Mouse (Mus musculus) heart, postnatal 10 days (tissue): Measurements from ENCODE around the gene Ldlr. TPM values are rescaled to one million over a fixed set of nuclear protein-coding genes. Genes with fewer than 3 reads are reported as not detected.
"Not testable (repeated sequence)": the region's sequence is repeated elsewhere in the genome, so short reads cannot be mapped to it uniquely, and the experiment has no call there.

Experiments
- DNase-seq, 2 experiments: peaks; one replicate each; pipeline ENCODE4 v3.0.0; 2021
- intact Hi-C: fragments of 180-260 bp; cut with DNase I; formaldehyde crosslinking; loops from one replicate; pipeline ENCODE4 v1.15.1; 2025
- total RNA-seq, 2 experiments: library from RNA; stranded (reverse); gene quantifications; 2 replicates each; pipeline ENCODE4 v1.2.3; 2021

Ldlr gene
- total RNA-seq, 2 experiments from 2014 or later, result 8.5 to 10.7 TPM

DNA sequence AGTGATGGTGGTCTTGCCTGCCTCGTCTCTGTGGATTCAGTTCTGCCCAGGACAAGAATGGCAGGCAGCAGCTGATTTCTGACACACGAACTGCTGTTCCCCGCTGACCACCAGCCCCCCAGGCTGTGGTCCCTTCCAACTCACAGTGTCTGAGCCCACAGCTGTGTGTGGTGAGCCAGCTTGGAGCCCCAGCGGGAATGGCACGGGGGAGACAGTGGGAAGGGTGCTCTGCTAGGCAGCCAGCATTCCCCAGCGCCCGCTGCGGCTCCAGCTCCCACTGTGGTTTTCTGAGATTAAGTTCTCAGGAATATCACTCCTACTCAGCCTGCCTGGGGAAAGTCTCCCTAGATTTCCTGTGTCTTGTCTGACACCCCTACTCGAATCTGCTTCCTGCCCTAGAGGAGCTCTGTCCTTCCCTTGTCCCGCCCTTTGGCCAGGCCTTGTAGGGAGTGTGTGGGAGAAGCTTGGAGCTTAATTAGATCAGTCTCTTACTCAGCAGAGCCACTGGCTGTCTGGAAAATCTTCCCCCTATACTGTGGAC is 29.0 kb downstream of the Ldlr start:
- intact Hi-C loops, result loop anchor here (1.0 kb wide), 1 partner anchor 51 kb away; no protein-coding TSS in a partner anchor
- DNase-seq, result peak; percentile 82

DNA sequence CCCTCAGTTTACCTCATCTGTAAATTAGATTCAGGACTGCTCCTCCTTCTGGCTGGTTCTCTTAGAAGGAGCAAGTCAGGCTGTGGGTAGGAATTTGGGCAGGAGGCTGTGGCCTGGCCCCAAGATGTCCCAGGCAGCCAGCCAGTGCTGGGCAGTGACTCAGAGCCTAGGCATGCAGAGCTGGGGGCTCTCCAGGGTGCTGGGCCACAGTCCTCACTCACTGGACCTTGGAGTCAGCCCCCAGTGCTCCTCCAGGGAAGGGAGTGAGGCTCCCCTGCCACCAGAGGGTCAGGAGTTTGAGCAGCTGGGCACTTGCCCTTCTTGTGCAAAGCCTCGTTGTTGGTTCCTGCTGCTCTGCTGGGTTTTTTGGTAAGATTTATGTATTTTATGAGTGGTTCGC is 30.7 kb downstream of the Ldlr start:
- intact Hi-C loops, result no loop called here
- DNase-seq, result peak; percentile 90 to 93

DNA sequence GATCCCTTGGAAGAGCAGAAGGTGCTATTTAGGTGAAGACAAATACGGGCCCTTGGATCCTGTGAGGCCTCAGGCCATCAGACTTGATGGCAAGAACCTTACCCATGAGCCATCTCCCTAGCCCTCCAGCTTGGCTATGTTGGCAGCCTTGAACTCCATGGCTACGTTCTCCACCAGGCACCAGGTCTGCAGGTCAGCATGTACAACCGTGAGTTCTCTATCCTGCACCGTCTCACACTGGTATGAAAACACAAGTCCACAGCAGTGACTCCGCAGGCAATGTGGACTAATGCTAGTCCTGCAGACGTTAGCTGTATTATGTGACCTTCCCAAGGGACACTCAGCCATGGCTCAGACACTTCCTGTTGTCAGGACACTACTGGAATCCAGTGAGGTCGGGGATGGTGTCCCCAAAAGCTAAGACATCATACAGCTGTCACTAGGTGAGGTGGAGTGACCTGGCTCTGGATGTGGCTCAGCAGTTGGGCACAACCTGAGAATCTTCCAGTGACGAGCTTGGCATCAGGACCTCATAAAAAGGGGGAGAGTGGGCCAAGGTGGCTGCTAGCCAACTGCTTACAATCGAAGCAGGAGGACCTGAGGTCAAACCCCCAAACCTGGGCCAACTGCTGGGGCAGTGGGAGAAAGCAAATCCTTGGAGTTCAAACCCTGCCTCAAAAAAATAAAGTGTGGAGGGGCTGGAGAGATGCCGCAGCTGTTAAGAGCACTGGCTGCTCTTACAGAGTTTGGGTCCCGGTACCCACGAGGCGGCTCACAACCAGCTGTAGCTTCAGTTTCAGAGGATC is 31.4 kb downstream of the Ldlr start:
- DNase-seq, result peak; percentile 45 to 58
- intact Hi-C loops, result no loop called here

DNA sequence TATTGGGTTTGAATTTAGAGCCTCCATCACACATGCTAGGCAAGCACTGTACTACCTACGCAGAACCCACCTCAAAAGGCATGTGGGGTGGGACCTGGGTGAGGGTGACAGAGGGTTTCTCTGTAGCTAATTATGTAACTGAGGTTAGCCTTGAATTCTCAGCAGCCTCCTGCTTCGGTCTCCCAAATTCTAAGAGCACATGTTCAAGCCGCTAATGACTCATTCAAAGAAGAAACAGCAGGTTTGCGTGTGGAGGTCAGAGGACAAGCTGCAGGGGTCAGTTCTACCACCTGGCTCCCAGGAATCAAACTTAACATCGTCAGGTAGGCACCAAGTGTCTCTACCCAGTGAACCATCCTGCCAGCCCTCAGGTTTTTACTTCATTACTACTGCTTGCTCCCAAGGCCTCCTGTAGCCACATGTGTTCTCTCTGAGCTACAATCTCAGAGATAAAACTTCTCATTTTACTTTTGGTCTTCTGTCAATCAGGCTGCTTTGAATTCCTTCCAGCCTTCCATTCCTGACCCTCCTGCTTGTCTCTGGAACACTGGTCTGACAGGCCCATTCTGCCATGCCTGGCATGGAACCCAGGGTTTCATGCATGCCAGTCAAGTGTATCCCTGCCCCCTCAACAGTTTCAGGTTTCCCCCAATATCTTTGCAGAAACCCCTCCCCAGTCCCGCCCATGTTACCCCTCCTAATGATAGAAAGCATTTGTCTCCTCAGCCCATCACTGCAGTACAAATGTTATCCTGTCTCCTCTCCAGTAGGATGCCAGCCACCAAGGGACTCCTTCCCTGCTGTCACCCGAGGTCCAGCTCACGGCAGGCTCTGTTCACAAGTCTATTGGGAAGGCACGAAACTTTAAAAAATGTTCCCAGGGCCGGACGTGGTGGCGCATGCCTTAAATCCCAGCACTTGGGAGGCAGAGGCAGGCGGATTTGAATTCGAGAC is 35.6 kb downstream of the Ldlr start:
- no peak for DNase-seq
- intact Hi-C loops, result no loop called here

DNA sequence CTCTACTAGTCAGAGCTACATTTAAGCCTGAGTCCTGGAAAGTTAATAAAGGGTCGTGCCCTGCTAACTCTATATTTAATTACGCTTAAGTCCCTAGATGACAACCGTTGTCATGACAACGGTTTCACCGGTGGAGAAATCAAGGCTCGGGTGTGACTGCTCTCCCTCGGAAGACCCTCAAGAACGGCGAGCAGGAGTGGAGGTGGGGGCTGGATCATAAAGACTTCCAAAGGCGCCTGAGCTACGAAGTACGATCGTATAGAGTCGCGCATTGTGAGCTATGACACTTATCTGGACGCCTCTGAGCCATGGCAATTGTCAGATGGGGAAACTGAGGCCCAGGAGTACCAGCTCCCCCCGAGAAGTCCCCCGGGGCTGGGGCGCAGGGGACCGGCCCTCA is 36.4 kb downstream of the Ldlr start:
- no peak for DNase-seq
- intact Hi-C loops, result no loop called here

DNA sequence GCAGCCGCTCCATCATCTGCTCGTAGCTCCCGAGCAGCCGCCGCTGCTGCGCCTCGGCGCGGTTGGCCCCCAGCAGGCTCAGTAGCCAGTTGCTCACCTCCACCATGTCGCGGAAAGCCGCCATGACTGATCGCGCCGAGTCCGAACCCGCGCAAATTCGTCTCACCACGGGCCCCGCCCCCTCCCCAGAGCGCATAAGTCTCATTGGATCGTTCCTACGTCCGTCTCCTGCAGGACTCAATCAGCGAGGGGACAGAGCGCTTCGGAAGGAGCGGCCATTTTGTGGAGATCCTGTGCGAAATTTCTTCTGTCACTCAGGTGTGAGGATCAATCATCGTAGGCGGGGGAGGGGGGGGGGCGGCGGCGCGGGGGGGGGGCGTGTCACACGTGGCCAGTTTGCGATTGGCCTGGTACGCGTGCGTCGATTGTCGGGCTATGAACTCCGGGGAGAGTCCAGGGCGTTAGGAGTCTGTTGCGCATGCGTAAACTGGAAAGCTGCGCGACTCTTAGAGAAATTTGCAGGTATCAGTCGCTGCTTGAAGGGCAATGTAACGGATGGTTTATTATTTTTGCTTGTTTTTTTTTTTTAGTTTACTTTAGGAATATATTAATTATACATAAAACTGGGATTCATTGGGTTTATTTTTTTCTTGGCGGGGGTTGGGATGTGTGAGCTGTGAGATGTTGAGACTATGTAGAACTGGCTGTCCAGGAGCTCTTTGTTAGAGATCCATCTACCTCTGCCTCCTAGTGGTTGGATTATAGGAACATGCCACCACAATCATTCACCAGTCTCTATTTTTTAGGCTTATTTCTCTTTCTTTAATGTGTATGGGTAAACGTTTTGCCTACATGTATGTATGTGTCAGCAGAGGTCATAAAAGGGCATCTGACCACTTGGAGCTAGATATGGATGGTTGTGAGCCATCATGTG is 37.1 kb downstream of the Ldlr start, which contains the start of gene Spc24:
TSS of gene Spc24 (minus strand) at position 149 of the 934 bp plus-strand sequence.
- intact Hi-C loops, result no loop called here
- DNase-seq, result peak; percentile 98

DNA sequence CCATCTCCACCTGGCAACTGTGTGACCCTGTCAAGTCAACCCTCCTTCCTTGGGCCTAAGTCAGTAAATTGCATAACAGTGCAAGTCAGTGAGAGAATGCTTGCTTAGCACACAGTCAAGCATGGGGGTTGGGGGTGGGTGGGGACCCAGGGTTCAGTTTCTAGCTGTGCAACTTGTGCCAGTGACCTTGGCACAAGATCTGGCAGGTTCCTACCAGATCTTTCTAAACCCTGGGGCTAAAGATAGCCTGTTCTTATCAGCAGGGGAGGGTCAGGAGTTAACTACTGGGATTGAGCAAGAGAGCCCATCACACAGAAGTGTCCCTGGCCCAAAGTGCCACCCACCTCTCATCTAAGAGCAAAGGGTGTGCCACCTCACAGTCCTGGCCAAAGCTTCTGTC is 38.9 kb downstream of the Ldlr start:
- intact Hi-C loops, result no loop called here

DNA sequence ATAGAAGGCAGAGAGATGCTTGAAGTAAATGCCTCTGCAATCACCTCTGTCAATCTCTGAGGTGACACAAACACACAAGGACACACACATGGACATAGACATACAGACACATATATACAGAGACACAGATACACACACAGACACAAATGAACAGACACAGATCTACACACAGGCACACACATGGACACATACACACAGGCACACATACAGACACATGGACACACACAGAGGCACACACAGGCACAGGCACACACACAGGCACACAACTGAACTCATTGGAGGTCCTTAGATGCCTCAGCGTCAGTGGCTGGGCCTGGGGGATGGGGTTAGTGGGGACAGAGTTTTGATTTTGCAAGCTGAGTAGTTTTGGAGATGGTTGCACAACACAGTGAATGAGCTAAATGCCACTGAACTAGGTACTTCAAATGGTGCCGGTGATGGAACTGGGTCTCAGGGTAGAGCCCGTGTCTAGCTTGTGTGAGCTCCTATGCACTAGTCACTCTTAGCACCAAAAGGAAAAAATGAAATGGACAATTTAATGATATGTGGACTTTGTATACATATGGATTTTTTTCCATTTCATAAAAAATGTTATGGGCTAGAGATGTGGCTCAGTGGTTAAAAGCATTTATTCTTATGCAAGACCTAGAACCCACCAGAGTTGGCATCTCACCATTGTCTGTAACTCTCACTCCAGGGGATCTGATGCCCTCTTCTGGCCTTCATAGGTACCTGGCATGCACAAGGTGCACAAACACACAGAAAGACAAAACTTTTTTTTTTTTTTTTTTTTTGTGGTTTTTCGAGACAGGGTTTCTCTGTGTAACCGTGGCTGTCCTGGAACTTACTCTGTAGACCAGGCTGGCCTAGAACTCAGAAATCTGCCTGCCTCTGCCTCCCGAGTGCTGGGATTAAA is 41.1 kb downstream of the Ldlr start:
- intact Hi-C loops, result no loop called here
- DNase-seq, result no peak

More for the DNA sequence above, 38.9 kb downstream of the Ldlr start:
- peak in 1 of 2 experiments; percentile 34 for DNase-seq

DNA sequence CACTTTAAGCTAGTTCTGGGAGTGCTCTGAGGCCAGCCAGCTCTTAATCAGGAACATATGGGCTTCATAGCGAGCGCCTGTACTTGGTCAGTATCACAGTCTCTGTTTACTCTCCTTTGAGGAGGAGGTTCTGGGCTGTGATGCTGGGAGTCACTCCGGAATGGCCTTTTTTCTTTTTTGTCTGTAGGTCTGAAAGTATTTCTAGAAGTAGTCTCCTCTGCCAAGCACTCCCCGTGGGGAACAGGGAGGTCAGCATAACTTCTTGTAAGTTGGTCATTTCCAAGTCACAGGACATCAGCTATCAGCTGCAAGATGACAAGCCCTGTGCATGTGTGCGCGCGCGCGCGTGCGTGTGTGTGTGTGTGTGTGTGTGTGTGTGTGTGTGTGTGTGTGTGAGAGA is 44.6 kb downstream of the Ldlr start:
- DNase-seq, result peak; percentile 81 to 84
- intact Hi-C loops, result no loop called here

DNA sequence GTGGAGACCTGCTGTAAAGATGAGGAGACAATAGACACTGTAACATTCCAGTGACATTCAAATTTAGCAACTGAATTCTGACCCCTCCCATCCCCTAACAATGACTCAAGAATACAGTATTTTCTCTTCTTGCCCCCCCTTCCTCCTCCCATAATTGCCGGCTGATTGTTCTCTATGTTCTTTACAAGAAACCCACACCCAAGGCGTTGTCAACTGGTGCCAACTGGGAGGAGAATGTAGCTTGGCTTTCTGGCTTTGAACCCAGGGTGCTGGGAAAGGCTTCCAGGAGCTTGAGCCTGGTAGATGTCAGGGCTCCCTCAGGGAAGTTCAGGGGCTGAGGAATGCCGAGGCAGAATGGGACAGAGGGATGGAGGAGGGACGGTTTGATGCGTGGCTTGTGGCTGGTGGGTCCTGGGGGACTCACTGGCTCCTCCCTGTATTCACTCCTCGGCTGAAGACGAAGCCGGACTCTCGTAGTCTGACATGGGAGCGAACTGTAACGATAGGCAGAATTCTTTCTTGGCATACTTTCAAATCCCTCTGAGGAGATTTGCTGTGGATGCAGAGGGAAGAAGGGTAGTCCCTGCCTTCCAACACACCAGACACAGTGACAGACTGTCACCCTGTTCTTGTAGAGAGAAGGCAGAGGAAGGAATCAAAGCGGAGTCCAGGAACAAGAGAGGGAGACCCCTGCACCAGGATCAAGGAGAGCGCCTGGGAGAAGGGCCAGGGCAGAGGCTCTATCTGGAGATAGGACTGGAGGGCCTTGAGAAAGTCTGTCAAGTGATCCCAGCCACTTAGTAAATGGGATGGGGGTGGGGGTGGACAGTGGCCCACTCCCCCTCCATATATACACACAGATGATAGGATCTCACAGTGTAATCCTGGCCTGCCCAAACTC is 45.5 kb downstream of the Ldlr start:
- peak; percentile 75 for DNase-seq

DNA sequence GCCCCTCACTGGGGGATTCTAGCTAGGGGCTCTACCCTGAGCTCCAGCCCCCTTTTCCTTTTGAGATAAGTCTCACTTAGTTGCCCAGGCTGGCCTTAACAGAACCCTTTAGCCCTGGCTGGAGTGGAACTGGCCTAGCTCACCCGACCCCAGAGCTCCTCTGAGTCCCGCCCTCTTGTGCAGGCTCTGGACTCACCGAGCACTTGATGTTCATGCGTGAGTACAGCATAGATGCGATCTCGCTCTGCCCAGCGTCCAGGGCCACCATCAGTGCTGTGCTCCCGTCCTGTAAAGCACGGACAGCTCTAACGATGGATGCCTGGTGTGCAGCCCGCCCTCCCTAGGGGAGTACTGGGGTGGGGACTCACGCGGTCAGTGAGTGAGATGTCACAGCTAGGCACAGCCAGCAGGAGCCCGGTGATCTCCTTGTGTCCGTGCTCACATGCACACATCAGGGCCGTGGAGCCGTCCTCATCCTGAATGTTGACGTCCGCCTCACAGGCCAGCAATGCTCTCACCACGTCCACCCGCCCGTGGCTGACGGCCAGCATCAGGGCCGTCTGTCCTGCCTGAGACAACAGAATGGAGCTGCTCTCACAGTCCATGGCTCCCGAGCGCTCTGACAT is 46.4 kb downstream of the Ldlr start:
- DNase-seq, result peak; percentile 71 to 77
- intact Hi-C loops, result no loop called here

More for the DNA sequence above, 45.5 kb downstream of the Ldlr start:
- intact Hi-C loops, result no loop called here

DNA sequence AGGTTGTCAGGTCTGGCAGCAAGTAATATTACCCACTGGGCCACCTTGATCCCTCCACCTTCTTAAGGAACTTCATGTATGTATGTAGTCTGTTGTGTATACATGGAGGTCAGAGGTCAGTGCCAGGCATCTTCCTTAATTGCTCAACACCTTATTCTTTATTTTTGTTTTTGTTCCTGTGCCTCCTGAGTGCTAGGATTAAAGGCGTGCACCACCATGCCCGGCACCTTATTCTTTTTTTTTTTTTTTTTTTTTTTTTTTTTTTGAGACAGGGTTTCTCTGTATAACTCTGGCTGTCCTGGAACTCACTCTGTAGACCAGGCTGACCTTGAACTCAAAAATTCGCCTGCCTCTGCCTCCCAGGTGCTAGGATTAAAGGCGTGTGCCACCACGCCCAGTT is 50.1 kb downstream of the Ldlr start:
- intact Hi-C loops, DNase-seq: not testable (repeated sequence)

DNA sequence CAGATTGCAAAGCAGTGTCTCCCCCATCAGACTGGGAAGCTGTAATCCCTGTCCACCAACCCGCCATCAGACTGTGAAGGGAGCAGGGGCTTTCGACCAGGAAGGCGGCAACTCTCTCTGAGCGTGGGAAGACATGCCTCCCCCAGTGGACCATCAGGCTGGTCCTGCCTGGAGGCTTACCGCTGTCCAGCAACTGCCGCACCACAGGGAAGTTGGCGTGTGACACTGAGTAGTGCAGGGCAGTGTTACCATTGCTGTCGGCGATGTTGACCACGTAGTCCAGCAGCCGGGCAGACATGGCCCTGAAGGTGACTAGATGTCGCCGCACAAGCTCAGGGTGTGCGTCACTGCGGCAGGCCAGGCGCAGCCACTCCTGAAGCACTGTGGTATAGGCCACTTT is 51.1 kb downstream of the Ldlr start:
- intact Hi-C loops, result no loop called here
- DNase-seq, result no peak

DNA sequence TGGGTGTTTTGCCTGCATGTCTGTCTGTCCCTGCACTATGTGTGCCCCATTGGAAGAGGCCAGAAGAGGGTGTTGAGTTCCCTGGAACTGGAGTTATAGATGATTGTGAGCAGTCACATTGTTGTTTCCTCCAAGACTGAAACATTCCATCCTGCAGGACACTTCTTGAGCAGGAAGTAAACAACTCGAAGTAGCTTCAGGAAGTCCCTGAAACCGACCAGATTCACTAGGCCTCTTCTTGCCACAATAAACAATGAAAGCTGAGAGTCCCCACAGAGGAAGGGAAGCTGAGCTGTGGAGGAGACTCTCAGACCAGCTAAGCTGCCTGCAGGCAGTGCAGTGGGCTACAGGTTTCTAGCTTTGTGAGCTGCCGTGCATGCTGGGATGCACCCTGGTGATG is 54.4 kb downstream of the Ldlr start:
- intact Hi-C loops, result no loop called here

DNA sequence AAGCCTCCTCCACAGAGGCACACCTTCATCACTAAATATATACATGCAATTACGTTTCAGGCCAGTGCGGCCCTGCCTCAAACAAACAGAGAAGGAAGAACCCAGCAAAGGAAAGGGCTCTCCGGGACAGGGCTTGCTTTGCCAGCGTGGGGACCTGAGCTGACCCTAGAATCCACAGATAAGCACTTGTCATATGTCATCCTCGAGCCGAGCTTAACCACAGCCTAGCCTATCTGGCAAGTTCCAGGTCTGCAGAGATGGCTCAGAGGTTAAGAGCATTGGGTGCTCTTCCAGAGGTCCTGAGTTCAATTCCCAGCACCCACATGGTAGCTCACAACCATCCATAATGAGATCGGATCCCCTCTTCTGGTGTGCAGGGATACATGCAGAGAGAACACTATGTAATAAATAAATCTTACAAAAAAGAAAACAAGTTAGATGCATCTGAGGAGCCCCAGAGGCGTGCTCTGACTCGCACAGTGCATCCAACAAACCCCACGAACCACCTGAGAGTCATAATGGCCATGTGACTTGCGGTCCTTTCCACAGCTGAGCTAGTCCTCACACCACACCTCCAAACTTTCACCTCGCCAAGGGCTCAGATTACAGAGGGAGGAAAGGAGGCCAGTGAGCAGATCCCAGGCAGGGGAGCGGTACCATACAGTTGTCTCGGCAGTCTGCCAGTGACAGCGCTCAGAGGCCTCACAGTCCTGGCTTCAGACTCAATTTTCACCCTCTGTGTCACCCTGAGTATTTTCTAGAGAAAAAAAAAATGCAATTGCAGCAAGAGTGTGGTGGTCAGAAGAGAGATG is 58.6 kb downstream of the Ldlr start:
- DNase-seq, result peak; percentile 71 to 72
- intact Hi-C loops, result no loop called here

More for the DNA sequence above, 54.4 kb downstream of the Ldlr start:
- DNase-seq, result no peak

DNA sequence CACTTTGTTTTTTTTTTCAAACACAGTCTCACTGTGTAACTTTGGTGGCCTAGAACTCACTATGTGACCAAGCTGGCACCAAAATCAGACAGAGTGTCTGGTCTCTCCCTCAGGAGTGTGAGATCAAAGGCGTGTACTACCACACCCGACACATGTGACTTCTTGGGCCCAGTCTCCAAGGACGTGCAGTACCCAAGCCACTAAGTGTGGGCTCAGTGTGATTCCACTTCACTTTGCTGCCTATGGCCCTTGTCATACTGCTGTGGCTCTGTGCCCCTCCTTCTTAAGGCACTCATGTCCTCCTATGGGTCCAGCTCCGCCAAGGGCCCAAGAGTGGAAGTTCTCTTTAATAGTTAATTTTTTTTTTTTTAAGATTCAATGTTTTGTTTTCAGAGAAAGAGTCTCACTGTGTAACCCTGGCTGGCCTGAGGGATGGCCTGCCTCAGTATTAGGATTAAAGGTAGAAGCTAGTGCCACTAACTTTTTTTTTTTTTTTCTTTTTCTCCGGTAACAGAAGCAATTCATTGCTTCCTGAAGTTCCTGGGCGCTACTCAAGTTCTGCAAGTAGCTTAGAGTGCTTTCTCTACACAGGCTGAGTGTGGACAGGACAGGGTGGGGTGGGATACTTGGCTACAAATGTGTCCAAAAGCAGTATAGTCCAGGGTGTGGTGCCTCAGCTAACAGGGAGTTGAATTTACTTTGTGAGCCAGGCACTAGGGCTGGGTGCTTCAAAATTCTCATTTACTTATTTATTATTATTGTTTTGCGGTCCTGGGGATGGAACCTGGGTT is 61.4 kb downstream of the Ldlr start:
- intact Hi-C loops, result loop anchor here (5.0 kb wide), 1 partner anchor 88 kb away; no protein-coding TSS in a partner anchor
- DNase-seq, result no peak
